Mouse (Mus musculus): Measurements from ENCODE around the gene Glt8d1. TPM values are rescaled to one million over a fixed set of nuclear protein-coding genes. Genes with fewer than 3 reads are reported as not detected.
A peak's percentile ranks its signal among the peaks of the same experiment; 100 is the strongest.

The Glt8d1 gene
- polyA plus RNA-seq, 1 experiment: 38.7 TPM

DNA sequence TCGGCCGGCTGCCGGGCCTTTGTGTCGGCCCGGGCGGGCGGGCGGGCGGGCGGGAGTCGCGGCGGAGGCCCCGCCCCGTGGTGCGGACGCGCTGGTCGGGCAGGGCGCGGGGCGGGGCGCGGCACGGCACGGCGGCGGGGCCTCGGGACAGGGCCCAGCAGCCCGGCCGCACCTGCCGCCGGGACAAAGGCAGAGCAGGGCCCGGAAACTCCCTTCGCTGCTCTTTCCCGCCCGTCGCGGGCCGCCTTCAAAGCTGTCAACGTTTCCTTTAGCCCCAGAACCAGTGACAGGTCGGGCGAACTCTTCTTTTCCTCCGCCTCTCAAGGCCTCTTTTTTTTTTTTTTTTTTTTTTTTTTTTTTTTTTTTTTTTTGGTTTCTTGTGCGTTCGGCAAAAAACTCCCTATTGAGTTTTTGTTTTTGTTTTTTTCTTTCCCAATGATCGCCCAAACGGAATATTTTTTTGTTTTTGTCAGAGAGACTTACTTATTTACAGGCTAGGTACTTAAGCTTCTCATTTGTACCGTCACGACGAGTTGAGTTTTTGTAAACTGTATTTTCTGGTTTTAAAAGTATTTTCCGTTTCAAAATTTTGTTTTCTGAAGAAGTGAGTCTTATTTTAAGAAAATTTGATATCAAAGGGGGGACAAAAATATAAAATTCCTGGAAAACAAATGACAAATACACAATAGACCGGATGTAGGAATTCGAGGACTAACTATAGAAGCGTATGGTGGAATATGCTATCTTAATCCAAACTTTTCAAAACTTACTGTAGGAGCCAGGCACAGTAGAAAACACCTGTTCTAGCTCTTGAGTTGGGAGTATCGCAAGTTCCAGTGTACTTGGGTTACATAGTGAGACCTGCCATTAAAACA lies 18.4 kb downstream of the Glt8d1 start:
- no peak for TF ChIP-seq CTCF (IDR thresholded peaks at IDR 0.05; ENCODE audit: control insufficient read depth, insufficient read depth, low read length)
- TF ChIP-seq POLR2A (IDR thresholded peaks at IDR 0.05; ENCODE audit: borderline replicate concordance, control insufficient read depth, low read depth, low read length): peak; percentile 71; the same call in 1 of the 2 replicates
- 6% methylated on average over 56 of the region's 56 CpGs for WGBS
- H3K4me1 ChIP-seq (ENCODE audit: control insufficient read depth, insufficient read depth, low read length): peaks cover 2% of the 10 kb centered on the region; the same call in 1 of the 2 replicates

GRCm38 (mm10) chr14:31022579-31022978 lies 21.4 kb downstream of the Glt8d1 start:
- no peak overlapping the region for H3K4me3 ChIP-seq (replicated peaks; ENCODE audit: control insufficient read depth, low read depth, low read length)
- H3K27ac ChIP-seq (ENCODE audit: control insufficient read depth, insufficient read depth, low read depth, low read length, poor library complexity): no peak overlapping the region
- WGBS: 36% methylated on average over 1 of the region's 1 CpGs

More for the DNA sequence above, 18.4 kb downstream of the Glt8d1 start:
- peak overlapping the region; percentile 73 for H3K4me3 ChIP-seq (replicated peaks; ENCODE audit: control insufficient read depth, low read depth, low read length)
- peak overlapping the region; percentile 96 for H3K27ac ChIP-seq (ENCODE audit: control insufficient read depth, insufficient read depth, low read depth, low read length, poor library complexity)

DNA sequence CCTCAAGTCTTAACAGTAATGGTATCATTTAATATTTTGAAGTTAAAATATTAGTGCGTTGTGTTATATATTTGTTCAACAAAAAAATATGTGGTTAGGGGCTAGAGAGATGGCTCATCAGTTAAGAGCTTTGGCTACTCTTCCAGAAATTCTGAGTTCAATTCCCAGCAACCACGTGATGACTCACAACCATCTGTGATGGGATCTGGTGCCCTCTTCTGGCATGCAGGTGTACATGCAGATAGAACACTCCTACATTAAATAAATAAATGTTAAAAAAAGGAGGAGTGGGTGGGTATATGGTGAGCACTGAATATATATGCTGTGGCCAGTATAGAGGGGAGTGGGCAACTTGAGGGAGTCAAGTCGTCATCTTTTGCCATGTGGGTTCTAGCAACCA lies 24.6 kb downstream of the Glt8d1 start:
- Histone ChIP-seq H3K27ac (ENCODE audit: control insufficient read depth, insufficient read depth, low read depth, low read length, poor library complexity) (no peak overlapping the region), H3K4me3 (replicated peaks; ENCODE audit: control insufficient read depth, low read depth, low read length) (no peak overlapping the region), H3K4me1 (ENCODE audit: control insufficient read depth, insufficient read depth, low read length) (no peaks in the 10 kb centered on the region)
- 77% methylated on average over 3 of the region's 3 CpGs for WGBS
- TF ChIP-seq CTCF (IDR thresholded peaks at IDR 0.05; ENCODE audit: control insufficient read depth, insufficient read depth, low read length) (peak; percentile 30; the same call in 1 of the 2 replicates), POLR2A (IDR thresholded peaks at IDR 0.05; ENCODE audit: borderline replicate concordance, control insufficient read depth, low read depth, low read length) (no peak)

More at GRCm38 (mm10) chr14:31022579-31022978, 21.4 kb downstream of the Glt8d1 start:
- H3K4me1 ChIP-seq (ENCODE audit: control insufficient read depth, insufficient read depth, low read length): peaks cover 2% of the 10 kb centered on the region; the same call in 1 of the 2 replicates
- TF ChIP-seq CTCF (IDR thresholded peaks at IDR 0.05; ENCODE audit: control insufficient read depth, insufficient read depth, low read length) (no peak), POLR2A (IDR thresholded peaks at IDR 0.05; ENCODE audit: borderline replicate concordance, control insufficient read depth, low read depth, low read length) (no peak)

DNA sequence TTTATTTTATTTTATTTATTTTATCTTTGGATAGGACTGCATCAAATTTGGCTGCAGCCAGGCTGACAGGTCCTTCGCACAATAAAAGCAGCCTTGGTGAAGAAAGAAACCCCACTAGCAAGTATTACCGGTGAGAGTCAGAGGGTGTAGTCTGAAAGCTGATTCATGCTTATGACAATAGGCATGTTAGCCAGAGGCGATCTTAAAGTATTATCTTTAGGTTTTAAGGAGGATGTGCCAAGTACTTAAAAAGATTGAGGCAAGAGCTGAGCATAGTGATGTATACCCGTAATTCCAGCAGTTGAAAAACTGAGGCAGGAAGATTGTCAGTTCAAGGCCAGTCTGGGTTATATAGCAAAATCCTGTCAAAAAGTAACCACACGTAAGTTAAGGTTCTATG lies 44.1 kb downstream of the Glt8d1 start:
- Histone ChIP-seq H3K27ac (ENCODE audit: control insufficient read depth, insufficient read depth, low read depth, low read length, poor library complexity) (no peak overlapping the region), H3K4me3 (replicated peaks; ENCODE audit: control insufficient read depth, low read depth, low read length) (no peak overlapping the region), H3K4me1 (ENCODE audit: control insufficient read depth, insufficient read depth, low read length) (no peaks in the 10 kb centered on the region; the same call in 1 of the 2 replicates)
- TF ChIP-seq POLR2A (IDR thresholded peaks at IDR 0.05; ENCODE audit: borderline replicate concordance, control insufficient read depth, low read depth, low read length) (no peak), CTCF (IDR thresholded peaks at IDR 0.05; ENCODE audit: control insufficient read depth, insufficient read depth, low read length) (no peak)
- WGBS: 81% methylated on average over 5 of the region's 5 CpGs

GRCm38 (mm10) chr14:31045817-31046216 lies 44.6 kb downstream of the Glt8d1 start:
- no peaks in the 10 kb centered on the region; the same call in 1 of the 2 replicates for H3K4me1 ChIP-seq (ENCODE audit: control insufficient read depth, insufficient read depth, low read length)
- no peak overlapping the region for H3K4me3 ChIP-seq (replicated peaks; ENCODE audit: control insufficient read depth, low read depth, low read length)
- WGBS: 71% methylated on average over 1 of the region's 1 CpGs
- no peak overlapping the region for H3K27ac ChIP-seq (ENCODE audit: control insufficient read depth, insufficient read depth, low read depth, low read length, poor library complexity)
- TF ChIP-seq POLR2A (IDR thresholded peaks at IDR 0.05; ENCODE audit: borderline replicate concordance, control insufficient read depth, low read depth, low read length) (no peak), CTCF (IDR thresholded peaks at IDR 0.05; ENCODE audit: control insufficient read depth, insufficient read depth, low read length) (no peak)

Other genes starting within 250 kb of the Glt8d1 start
- gene Tmem110, start 175.8 kb upstream of the Glt8d1 start, polyA plus RNA-seq (2011; ENCODE audit: insufficient read depth, insufficient read length, low replicate concordance, missing spikeins): 5.5 and 18.2 TPM in 2 replicates
- gene Mustn1, start 122.2 kb upstream of the Glt8d1 start, polyA plus RNA-seq (2011; ENCODE audit: insufficient read depth, insufficient read length, low replicate concordance, missing spikeins): 2.1 and 4.9 TPM in 2 replicates
- gene Itih4, start 114.9 kb upstream of the Glt8d1 start, polyA plus RNA-seq (2011; ENCODE audit: insufficient read depth, insufficient read length, low replicate concordance, missing spikeins): 3.3 and 6.6 TPM in 2 replicates
- 0.79 and 3.0 TPM in 2 replicates for gene Itih3, start 77.6 kb upstream of the Glt8d1 start, polyA plus RNA-seq (2011; ENCODE audit: insufficient read depth, insufficient read length, low replicate concordance, missing spikeins)
- gene Itih1, start 58.1 kb upstream of the Glt8d1 start, polyA plus RNA-seq (2011; ENCODE audit: insufficient read depth, insufficient read length, low replicate concordance, missing spikeins): 1.6 TPM in 1 of 2 replicates, not detected in the other
- gene Nek4, start 50.0 kb upstream of the Glt8d1 start, polyA plus RNA-seq (2011; ENCODE audit: insufficient read depth, insufficient read length, low replicate concordance, missing spikeins): 1.6 and 5.9 TPM in 2 replicates
- 59.6 and 85.6 TPM in 2 replicates for gene Spcs1, start 272 bp downstream of the Glt8d1 start, polyA plus RNA-seq (2011; ENCODE audit: insufficient read depth, insufficient read length, low replicate concordance, missing spikeins)
- gene Pbrm1, start 17.7 kb downstream of the Glt8d1 start, polyA plus RNA-seq (2011; ENCODE audit: insufficient read depth, insufficient read length, low replicate concordance, missing spikeins): 31.8 and 46.8 TPM in 2 replicates
- 56.0 and 119 TPM in 2 replicates for gene Gnl3, start 17.8 kb downstream of the Glt8d1 start, polyA plus RNA-seq (2011; ENCODE audit: insufficient read depth, insufficient read length, low replicate concordance, missing spikeins)
- 29.0 and 45.8 TPM in 2 replicates for gene Smim4, start 127.6 kb downstream of the Glt8d1 start, polyA plus RNA-seq (2011; ENCODE audit: insufficient read depth, insufficient read length, low replicate concordance, missing spikeins)
- gene Nt5dc2, start 129.7 kb downstream of the Glt8d1 start, polyA plus RNA-seq (2011; ENCODE audit: insufficient read depth, insufficient read length, low replicate concordance, missing spikeins): 22.9 and 25.2 TPM in 2 replicates
- 56.3 and 73.4 TPM in 2 replicates for gene Stab1, start 167.2 kb downstream of the Glt8d1 start, polyA plus RNA-seq (2011; ENCODE audit: insufficient read depth, insufficient read length, low replicate concordance, missing spikeins)
- 4.2 TPM in 1 of 2 replicates, not detected in the other for gene Tnnc1, start 206.9 kb downstream of the Glt8d1 start, polyA plus RNA-seq (2011; ENCODE audit: insufficient read depth, insufficient read length, low replicate concordance, missing spikeins)
- 102 and 233 TPM in 2 replicates for gene Nisch, start 215.5 kb downstream of the Glt8d1 start, polyA plus RNA-seq (2011; ENCODE audit: insufficient read depth, insufficient read length, low replicate concordance, missing spikeins)
- gene Sema3g, start 216.5 kb downstream of the Glt8d1 start, polyA plus RNA-seq (2011; ENCODE audit: insufficient read depth, insufficient read length, low replicate concordance, missing spikeins): 1.1 and 2.7 TPM in 2 replicates
- 4.5 and 9.9 TPM in 2 replicates for gene Phf7, start 249.9 kb downstream of the Glt8d1 start, polyA plus RNA-seq (2011; ENCODE audit: insufficient read depth, insufficient read length, low replicate concordance, missing spikeins)

Measured in bone marrow, adult 2 months (tissue).